Mouse (Mus musculus) ovary, adult 18-20 months (tissue): ENCODE measurements at regions not wholly inside any gene's neighbourhood (a gene's known extent, or its start where the extent isn't known, plus 50 kb on each side); places are given as distances from the start of the nearest gene placed in this dataset.

ENCODE experiments used
- DNase-seq: peaks from one replicate; pipeline ENCODE4 v3.0.0; 2022; ENCODE audit warnings: low spot score, mixed read lengths

DNA sequence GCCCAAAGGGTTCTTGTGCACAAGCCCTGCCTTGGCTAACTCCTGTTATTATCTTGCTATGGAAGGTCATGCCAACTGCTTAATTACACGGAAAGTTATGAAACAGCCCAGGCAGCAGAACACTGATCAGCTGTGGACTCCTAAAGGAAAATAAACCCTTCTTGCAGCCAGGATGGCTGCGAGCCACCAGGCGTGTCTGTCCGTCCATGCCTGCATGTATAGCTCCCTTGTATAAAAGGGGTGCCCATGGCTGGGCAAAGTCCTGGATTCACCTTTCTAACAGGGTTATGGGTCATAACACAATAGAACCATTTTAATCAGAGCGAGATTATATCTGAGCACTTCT lies 169.9 kb upstream of the Map3k1 start:
- peak; percentile 32 for DNase-seq

GRCm38 (mm10) chr13:111979428-111980204 lies 170.8 kb upstream of the Map3k1 start:
- no peak for DNase-seq

DNA sequence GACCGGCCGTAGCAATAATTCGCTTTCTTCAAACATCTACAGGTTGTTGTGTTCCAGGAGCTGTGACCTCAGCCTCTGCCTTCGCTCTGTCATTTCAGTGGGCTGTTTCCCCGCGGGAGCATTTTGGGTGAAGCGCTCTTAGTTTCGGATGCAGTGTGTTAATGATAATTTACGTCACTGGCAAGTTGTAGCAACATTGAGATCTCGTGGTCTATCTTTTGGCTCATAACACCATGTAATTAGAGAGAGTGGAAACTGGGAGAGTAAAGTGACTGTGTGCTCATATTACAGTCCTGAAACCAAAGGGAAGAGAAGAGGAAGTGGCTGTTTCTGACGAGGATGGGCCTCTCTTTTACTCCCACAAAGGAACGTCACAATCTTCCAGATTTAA lies 171.4 kb upstream of the Map3k1 start:
- no peak for DNase-seq

DNA sequence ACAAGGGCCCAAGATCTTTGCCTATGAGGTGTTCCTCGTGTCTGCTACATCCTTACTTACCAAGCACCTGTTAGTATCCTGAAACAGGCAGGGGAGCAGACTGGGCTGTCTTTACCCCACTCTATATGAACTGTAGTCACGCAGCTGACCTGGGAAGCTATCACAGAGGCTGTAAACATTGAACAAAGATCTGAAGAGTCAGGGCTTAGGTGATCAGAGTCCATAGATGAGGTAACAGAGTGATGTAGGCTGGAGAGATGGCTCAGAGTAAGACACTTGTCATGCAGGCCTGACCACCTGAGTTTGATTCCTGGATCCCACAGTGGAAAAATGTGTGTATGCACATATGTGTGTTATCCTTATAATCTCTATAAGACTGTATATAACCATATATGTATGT lies 172.3 kb upstream of the Map3k1 start:
- DNase-seq, result no peak

- DNase-seq, result no peak
Observed at GRCm38 (mm10) chr13:111982796-111983460, 174.1 kb upstream of the Map3k1 start.

DNA sequence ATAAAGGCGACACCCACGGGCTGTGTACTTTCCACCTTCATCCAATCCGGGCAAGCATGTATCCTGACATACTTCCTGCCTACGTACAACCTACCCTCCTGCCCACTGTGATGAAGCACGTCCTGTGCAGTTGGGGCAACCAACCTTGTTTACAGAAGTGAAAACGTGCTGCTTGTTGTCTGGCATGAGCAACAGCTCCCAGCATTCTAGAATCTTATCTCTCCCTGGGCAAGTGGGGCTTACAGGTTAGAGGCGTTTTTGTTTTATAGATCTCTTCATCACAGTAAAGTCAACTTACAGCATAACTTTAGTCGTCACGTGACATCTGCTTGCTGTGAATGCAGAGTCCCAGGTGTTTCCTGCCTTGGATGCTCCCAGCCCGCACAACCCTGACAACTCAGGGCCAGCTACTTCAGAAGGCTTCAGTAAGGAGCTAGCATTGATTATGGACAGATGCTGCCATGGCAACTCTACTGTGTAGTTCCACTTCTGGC lies 175.3 kb upstream of the Map3k1 start:
- DNase-seq, result no peak

- DNase-seq, result no peak
Observed at GRCm38 (mm10) chr13:111985406-111985805, 176.6 kb upstream of the Map3k1 start.

DNA sequence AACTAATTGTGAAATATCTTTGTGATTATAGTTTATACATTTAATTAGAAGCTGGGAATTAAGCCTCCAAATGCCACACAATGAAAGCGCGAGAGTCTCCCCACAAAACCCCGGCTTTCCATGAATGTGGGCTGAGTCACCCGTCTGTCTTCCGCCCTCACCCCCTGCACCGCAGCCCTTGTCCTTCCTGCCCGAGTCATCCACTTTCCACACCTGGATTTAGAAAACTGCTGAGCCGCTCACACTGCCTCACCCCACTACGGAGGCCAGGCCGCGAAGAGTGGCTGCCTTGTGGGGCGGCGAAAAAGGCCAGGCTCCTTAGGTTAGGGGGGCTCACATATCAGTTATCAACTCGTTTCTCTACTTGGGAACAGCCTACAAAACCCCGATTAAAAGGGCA lies 177.9 kb upstream of the Map3k1 start:
- DNase-seq, result no peak

DNA sequence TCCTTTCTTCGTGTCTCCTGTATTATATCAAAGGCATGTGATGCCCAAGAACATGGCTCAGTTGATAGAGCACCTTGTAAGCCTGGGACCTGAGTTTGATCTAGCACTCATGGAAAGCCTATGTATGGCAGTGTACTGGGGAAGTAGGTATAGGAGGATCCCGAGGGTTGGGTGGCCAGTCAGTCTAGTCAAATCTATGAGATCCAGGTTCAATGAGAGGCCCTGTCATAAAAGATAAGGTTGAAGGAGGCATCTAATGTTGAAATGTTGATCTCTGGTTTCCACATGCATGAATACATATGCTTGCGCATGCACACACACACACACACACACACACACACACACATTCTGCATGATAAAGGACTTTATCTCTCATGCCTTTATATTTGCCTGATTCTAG lies 178.6 kb upstream of the Map3k1 start:
- no peak for DNase-seq

GRCm38 (mm10) chr13:111990913-111991534 lies 182.2 kb upstream of the Map3k1 start:
- DNase-seq, result no peak

DNA sequence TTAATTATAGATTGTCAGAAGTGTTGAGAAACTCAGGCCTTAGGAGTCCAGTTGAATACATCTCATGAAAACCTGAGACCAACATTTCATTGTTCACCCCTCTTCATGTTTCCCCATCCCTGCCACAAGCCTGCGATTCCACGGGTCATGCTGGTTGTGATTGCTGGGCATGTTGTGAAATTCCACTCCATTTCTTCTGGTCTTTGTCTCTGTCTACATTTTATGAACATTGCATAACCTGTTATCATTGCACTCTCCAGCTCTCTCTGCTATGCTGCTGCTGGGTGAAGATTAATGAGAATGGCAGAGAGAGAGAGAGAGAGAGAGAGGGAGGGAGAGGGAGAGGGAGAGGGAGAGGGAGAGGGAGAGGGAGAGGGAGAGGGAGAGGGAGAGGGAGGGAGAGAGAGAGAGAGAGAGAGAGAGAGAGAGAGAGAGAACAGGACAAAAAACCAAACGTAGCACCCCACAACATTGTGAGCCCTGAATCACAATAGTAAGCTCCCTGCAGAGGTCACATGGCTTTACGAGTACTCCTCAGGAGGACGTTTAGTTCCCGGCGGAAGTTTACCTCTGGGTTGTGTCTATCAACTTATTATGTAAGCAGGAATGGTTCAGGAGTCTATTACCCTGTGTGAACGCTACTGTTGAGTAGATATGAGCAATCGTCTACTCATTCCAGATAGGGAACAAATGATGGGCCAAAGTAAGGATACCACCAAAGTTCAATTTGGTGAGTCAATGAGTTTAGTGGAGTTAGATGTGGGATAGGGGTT lies 183.5 kb upstream of the Map3k1 start:
- no peak for DNase-seq

DNA sequence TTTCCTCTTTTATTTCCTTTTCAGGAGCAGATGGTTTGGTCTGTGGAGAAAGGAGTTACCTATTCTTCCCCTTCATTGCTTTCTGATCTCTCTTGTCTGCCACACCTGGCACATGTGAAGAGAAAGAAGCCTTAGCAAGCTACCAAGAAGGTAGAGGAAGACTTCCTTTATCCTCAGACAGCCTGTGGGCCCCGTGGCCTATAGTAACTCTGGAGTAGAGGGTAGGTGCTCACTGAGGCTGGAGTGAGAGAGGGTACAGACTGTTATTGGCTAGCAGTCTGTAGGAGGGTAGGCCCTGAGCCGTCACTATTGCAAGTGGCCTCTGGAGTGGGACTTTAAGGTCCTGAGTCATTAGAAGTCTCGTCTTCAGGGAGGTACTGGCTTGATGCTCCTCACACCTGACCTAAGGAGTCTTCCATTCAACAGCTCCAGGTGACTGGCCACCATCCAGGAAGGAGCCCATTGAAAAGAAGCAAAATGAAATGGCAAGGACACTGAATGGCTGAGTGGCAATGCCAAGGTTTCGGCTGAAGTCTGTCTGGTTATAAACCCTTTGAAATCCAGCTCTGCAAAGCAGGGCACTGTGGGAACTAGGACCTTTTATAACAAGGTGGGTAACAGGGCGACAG lies 186.2 kb upstream of the Map3k1 start:
- no peak for DNase-seq

DNA sequence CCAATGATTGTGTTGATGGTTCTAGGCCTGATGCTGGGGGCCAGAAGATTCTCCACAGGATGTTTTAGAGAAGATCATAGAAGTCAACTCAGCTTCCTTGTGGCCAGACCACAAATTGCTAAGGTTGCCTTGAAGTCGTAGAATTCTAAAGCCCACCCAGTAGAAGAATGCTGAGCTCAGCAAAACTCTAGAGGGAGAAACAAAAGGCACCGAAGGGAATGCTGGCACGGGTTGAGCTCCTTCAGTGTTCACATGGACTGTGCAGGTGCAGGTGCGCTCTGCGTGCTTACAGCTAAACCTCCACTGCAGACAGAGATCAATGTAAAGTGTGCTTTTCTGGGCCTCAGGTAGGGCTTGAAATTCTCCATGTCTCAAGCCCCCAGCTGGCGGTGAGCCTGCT lies 186.9 kb upstream of the Map3k1 start:
- DNase-seq, result no peak

- DNase-seq, result peak; percentile 62
Observed at GRCm38 (mm10) chr13:111996910-111997309, 188.1 kb upstream of the Map3k1 start.

- no peak for DNase-seq
Observed at GRCm38 (mm10) chr13:111997980-111998945, 189.5 kb upstream of the Map3k1 start.

DNA sequence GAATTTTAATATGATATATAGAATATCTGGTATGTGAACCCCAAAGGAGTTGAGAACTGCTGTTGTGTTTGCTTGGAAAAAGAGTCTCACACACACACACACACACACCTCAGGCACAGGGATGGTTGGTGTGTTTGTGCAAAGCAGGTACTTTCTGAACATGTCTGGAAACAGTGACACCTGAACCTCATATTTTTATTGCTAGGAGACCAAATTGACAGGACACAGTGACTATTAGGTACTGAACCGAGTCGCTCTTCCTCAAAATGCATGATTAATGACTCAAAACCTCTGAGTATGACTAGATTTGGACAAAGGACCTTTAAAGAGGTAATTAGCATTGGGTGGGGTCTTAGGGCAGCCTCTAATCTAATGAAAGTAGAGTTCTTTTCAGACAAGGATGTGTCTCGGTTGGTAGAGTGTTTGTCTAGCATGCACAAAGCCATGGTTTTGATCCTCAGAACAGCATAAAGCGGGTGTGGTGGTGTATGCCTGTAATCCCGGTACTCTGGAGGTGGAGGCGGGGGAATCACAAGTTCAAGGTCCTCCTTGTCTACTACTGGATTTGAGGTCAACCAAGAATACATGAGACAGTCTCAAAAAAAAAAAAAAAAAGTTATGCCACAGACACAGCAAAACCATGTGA lies 191.0 kb upstream of the Map3k1 start:
- DNase-seq, result no peak

GRCm38 (mm10) chr13:112000293-112000665 lies 191.5 kb upstream of the Map3k1 start:
- DNase-seq, result no peak

DNA sequence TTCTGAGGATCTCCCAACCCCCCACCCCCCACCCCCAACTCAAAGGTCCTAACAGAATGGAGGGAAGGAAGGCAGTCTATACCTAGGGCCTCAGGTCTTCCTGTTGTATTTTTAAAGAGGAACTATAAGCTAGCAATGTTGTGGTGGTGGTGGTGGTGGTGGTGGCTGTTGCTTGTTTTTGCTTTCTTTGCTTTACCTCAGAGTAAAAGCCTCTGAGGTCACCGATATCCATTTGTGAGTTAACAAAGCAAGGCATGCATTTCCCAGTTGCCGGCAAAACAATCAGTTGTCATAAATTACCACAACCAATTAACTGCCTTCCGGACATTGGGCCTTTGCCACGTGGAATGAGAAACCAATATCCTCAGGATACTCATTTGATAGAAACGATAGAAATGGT lies 191.9 kb upstream of the Map3k1 start:
- no peak for DNase-seq

- DNase-seq, result no peak
Observed at GRCm38 (mm10) chr13:112001155-112002025, 192.6 kb upstream of the Map3k1 start.
